27 mouse cellular contexts compared by ENCODE assay signal in genomic region chr10:95292269-95292668, GRCm38 (mm10). TPM values are rescaled to one million over a fixed set of nuclear protein-coding genes. Genes with fewer than 3 reads are reported as not detected.
A peak's percentile ranks its signal among the peaks of the same experiment; 100 is the strongest.
DNase-seq lines count a peak whose midpoint lies in the region; ATAC-seq lines count a peak whose summit lies in the region.
"Had no signal": no experiment of that assay in that cellular context is flagged by ENCODE, and none has a peak within 500 bp of the region (broad histone marks: within the 10 kb centered on the region; RNA-seq: fewer than 3 reads in every experiment).

No protein-coding gene starts in this region.

- intact Hi-C loops in heart, postnatal 10 days (cut with DNase I), result no loop called here

- H3K4me2 ChIP-seq in liver, embryonic 12.5 days, result 0 out of 2 replicates have a peak overlapping the region, but pooled peaks have one; percentile 31
- H3K4me2 ChIP-seq in forebrain, embryonic 14.5 days (ENCODE audit: low read length), result no peak overlapping the region
- H3K4me2 ChIP-seq: embryonic facial prominence, embryonic 13.5 days; forebrain, embryonic 12.5 days; heart, embryonic 11.5 days; hindbrain, embryonic 13.5 days; intestine, embryonic 15.5 days had no signal

- H3K9ac ChIP-seq in liver, embryonic 12.5 days, result no peak overlapping the region
- H3K9ac ChIP-seq in forebrain, embryonic 14.5 days (ENCODE audit: low read length), result no peak overlapping the region
- H3K9ac ChIP-seq: embryonic facial prominence, embryonic 13.5 days; forebrain, embryonic 12.5 days; hindbrain, embryonic 13.5 days; intestine, embryonic 15.5 days had no signal

- no peaks in the 10 kb centered on the region for H3K36me3 ChIP-seq in liver, embryonic 12.5 days
- no peaks in the 10 kb centered on the region for H3K36me3 ChIP-seq in forebrain, embryonic 14.5 days (ENCODE audit: control insufficient read depth, insufficient read depth, low read length)
- H3K36me3 ChIP-seq: embryonic facial prominence, embryonic 10.5 days; embryonic facial prominence, embryonic 13.5 days; forebrain, embryonic 12.5 days; hindbrain, embryonic 10.5 days; hindbrain, embryonic 13.5 days; intestine, embryonic 15.5 days had no signal

- no peak for ATAC-seq in liver, embryonic 12.5 days
- ATAC-seq in CD4-positive, CD25-positive, alpha-beta regulatory T cell, adult 4 months, result peak; percentile 65
- ATAC-seq in common myeloid progenitor, adult 5-6 weeks (replicated peaks; ENCODE audit: low read depth, poor library complexity, severe bottlenecking), result 0 out of 2 replicates have a peak, but pooled peaks have one; percentile 20
- ATAC-seq in forebrain, embryonic 14.5 days, result no peak
- ATAC-seq: forebrain, embryonic 16.5 days; hindbrain, embryonic 16.5 days; intestine, embryonic 15.5 days had no signal

- 14% methylated on average over 5 of the region's 5 CpGs for WGBS in liver, embryonic 12.5 days (ENCODE audit: insufficient replicate concordance)
- WGBS in forebrain, embryonic 14.5 days, result 92% methylated on average over 5 of the region's 5 CpGs

- H3K27ac ChIP-seq in liver, embryonic 12.5 days, result no peak overlapping the region; the same call in 1 of the 2 replicates
- H3K27ac ChIP-seq in forebrain, embryonic 14.5 days (ENCODE audit: low read depth, low read length), result no peak overlapping the region
- H3K27ac ChIP-seq: embryonic facial prominence, embryonic 10.5 days; embryonic facial prominence, embryonic 13.5 days; forebrain, embryonic 12.5 days; hindbrain, embryonic 10.5 days; hindbrain, embryonic 13.5 days; intestine, embryonic 15.5 days had no signal

- no peak overlapping the region for H3K4me3 ChIP-seq in liver, embryonic 12.5 days
- no peak overlapping the region for H3K4me3 ChIP-seq in forebrain, embryonic 14.5 days (ENCODE audit: low read depth, low read length)
- H3K4me3 ChIP-seq: embryonic facial prominence, embryonic 10.5 days; embryonic facial prominence, embryonic 13.5 days; erythroblast, embryonic 14.5 days; forebrain, embryonic 12.5 days; gastrocnemius, adult 2 months; hindbrain, embryonic 10.5 days; hindbrain, embryonic 13.5 days; intestine, embryonic 15.5 days had no signal

- H3K27me3 ChIP-seq in liver, embryonic 12.5 days (replicated peaks), result no peaks in the 10 kb centered on the region
- H3K27me3 ChIP-seq in forebrain, embryonic 14.5 days (replicated peaks; ENCODE audit: control insufficient read depth, insufficient read depth, low read length), result no peaks in the 10 kb centered on the region
- H3K27me3 ChIP-seq: embryonic facial prominence, embryonic 13.5 days; forebrain, embryonic 12.5 days; hindbrain, embryonic 13.5 days; intestine, embryonic 15.5 days had no signal

- H3K9me3 ChIP-seq in liver, embryonic 12.5 days (replicated peaks), result no peaks in the 10 kb centered on the region
- H3K9me3 ChIP-seq in forebrain, embryonic 14.5 days (replicated peaks; ENCODE audit: control insufficient read depth, low read length), result no peaks in the 10 kb centered on the region
- H3K9me3 ChIP-seq: embryonic facial prominence, embryonic 10.5 days; embryonic facial prominence, embryonic 13.5 days; forebrain, embryonic 12.5 days; hindbrain, embryonic 10.5 days; hindbrain, embryonic 13.5 days; intestine, embryonic 15.5 days had no signal

- H3K4me1 ChIP-seq in liver, embryonic 12.5 days, result peaks cover 67% of the 10 kb centered on the region
- peaks cover 3% of the 10 kb centered on the region; the same call in 1 of the 2 replicates for H3K4me1 ChIP-seq in forebrain, embryonic 14.5 days (ENCODE audit: control insufficient read depth, insufficient read depth, low read length)
- H3K4me1 ChIP-seq: forebrain, embryonic 12.5 days; intestine, embryonic 15.5 days had no signal

- DNase-seq in liver (no peak), MEL-GATA-1-ER (ENCODE audit: extremely low read depth, low read depth) (peak; percentile 59)
- no peak for DNase-seq in heart, postnatal 10 days
- DNase-seq in forebrain, embryonic 14.5 days (ENCODE audit: low spot score), result no peak
- DNase-seq: adrenal gland, postnatal 10 days; adrenal gland, postnatal 36 days; cerebellum, adult 11 months; cerebellum, adult 2 months; cerebellum, adult 9-11 months; cerebellum, postnatal 25 days; embryo, embryonic 11 days; gastrocnemius, adult 2 months; gastrocnemius, postnatal 14 days; heart, postnatal 36 days had no signal

RNA-seq across cellular contexts. Expression of gene Cradd, which starts 31.7 kb away (rescaled TPM):
- 5.0 and 5.1 TPM in 2 replicates for polyA plus RNA-seq in liver, embryonic 12.5 days (2016; fragmentation: Nextera tagmentation; extraction: Ambion mirVana)
- 10 to 100 TPM; 31.3 to 31.6 TPM for polyA plus RNA-seq in CD4-positive, CD25-positive, alpha-beta regulatory T cell, adult 4 months (2017; shearing (Covaris generic))
- 0.53 and 3.7 TPM in 2 replicates for total RNA-seq in common myeloid progenitor, adult 5-6 weeks (2017)
- 10 to 100 TPM; 12.9 to 13.5 TPM for total RNA-seq in heart, postnatal 10 days (2021)
- polyA plus RNA-seq in forebrain, embryonic 14.5 days (2014; fragmentation: Nextera tagmentation; extraction: Ambion mirVana), result 11.7 and 13.4 TPM in 2 replicates

Comparison
In these comparisons a context has a peak if more than half of its experiments do, and no peak if none do; other contexts are left out.
1. ATAC-seq: peak in CD4-positive, CD25-positive, alpha-beta regulatory T cell, adult 4 months (single experiment) and common myeloid progenitor, adult 5-6 weeks (single experiment); none in liver, embryonic 12.5 days (single experiment) and forebrain, embryonic 14.5 days (single experiment).